Mouse (Mus musculus): Measurements from ENCODE around the gene Vasn. TPM values are rescaled to one million over a fixed set of nuclear protein-coding genes. Genes with fewer than 3 reads are reported as not detected.

Vasn gene
- polyA plus RNA-seq, 1 experiment: 1.8 TPM

GRCm38 (mm10) chr16:4641119-4641838 is 1.5 kb downstream of the Vasn start:
- Histone ChIP-seq H3K27ac (ENCODE audit: control insufficient read depth, insufficient read depth, low read depth, low read length, poor library complexity) (no peak overlapping the region), H3K4me1 (ENCODE audit: control insufficient read depth, insufficient read depth, low read length) (peaks cover 3% of the 10 kb centered on the region), H3K4me3 (replicated peaks; ENCODE audit: control insufficient read depth, low read depth, low read length) (no peak overlapping the region)
- no peak for TF ChIP-seq POLR2A (IDR thresholded peaks at IDR 0.05; ENCODE audit: borderline replicate concordance, control insufficient read depth, low read depth, low read length)
- TF ChIP-seq CTCF (IDR thresholded peaks at IDR 0.05; ENCODE audit: control insufficient read depth, insufficient read depth, low read length): no peak
- WGBS: 54% methylated on average over 3 of the region's 3 CpGs

DNA sequence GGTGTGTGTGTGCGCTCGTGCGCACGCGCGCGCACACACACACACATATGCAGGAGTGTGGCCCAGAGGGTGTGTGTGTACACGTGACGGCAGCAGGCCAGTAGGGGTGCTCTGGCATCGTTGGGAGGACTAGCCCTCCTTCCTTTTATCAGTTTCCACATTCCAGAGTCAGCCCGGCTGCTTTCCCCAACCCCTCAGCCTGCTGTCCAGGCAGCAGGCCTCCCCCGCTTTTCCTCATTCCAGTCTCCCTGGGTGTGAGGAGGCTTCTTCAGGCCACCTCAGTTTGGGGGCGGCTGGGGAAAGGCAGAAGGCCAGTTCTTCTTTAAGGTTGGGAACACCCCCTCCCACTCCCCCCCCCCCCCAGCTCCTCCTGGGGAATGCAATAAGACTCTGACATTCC is 2.4 kb downstream of the Vasn start:
- peaks cover 3% of the 10 kb centered on the region for H3K4me1 ChIP-seq (ENCODE audit: control insufficient read depth, insufficient read depth, low read length)
- 79% methylated on average over 13 of the region's 13 CpGs for WGBS
- TF ChIP-seq POLR2A (IDR thresholded peaks at IDR 0.05; ENCODE audit: borderline replicate concordance, control insufficient read depth, low read depth, low read length) (no peak), CTCF (IDR thresholded peaks at IDR 0.05; ENCODE audit: control insufficient read depth, insufficient read depth, low read length) (no peak)
- no peak overlapping the region for H3K27ac ChIP-seq (ENCODE audit: control insufficient read depth, insufficient read depth, low read depth, low read length, poor library complexity)
- H3K4me3 ChIP-seq (replicated peaks; ENCODE audit: control insufficient read depth, low read depth, low read length): no peak overlapping the region

DNA sequence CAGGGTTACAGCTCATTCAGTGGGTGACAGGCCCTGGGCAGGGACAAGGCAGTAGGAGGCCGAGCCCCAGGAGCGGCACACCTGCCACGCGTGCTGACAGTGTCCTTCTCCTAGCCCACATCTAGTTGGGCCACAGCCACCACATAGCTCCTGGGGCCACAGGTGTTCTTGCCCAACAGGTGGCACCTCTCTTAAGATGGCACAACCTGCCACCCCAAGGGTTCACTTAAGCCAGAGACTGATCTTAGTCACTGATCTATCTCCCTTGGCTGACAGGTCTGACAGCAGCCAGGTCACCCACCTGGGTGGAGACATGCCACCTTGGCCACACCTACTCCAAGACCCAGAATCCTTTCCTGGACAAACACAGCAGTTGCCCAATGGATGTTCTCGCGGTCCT is 3.2 kb downstream of the Vasn start:
- H3K4me3 ChIP-seq (replicated peaks; ENCODE audit: control insufficient read depth, low read depth, low read length): no peak overlapping the region
- TF ChIP-seq CTCF (IDR thresholded peaks at IDR 0.05; ENCODE audit: control insufficient read depth, insufficient read depth, low read length) (no peak), POLR2A (IDR thresholded peaks at IDR 0.05; ENCODE audit: borderline replicate concordance, control insufficient read depth, low read depth, low read length) (no peak)
- H3K27ac ChIP-seq (ENCODE audit: control insufficient read depth, insufficient read depth, low read depth, low read length, poor library complexity): no peak overlapping the region
- peaks cover 3% of the 10 kb centered on the region for H3K4me1 ChIP-seq (ENCODE audit: control insufficient read depth, insufficient read depth, low read length)
- WGBS: 90% methylated on average over 6 of the region's 6 CpGs

DNA sequence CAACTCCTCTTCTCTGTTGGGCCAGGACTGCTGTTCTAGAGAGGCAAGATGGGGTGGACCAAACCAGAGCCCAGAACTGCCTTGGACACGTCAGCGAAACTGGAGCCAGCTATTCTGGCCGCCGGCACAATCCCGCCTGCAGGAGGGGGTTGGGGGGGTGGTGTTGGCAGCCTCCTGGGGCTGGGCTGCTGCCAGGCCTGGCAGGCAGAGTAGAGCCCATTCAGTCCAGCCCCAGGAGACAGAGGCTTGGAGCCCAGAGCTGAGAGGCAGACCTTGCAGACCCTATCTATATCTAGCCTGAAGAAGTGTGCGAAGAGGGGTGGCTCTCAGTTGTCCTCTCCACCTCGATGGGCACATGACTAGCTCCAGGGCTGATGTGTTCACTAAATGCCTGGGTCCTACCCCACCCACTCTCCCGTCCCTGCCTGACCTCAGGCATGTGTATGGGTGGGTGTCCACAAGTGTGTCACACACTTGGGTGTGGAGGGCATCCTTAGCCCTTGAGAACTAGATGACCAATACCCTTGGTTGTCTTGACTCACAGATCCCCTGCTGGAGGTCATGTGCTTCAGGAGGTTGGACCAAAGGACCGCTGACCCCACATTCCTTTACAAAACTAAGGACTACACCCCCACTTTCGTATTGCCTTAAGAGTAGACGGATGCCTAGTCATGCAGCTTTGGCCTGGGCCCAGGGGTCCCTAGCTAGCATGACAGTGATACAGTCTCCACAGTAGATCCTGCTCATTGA is 4.1 kb downstream of the Vasn start:
- Histone ChIP-seq H3K4me1 (ENCODE audit: control insufficient read depth, insufficient read depth, low read length) (peaks cover 3% of the 10 kb centered on the region), H3K4me3 (replicated peaks; ENCODE audit: control insufficient read depth, low read depth, low read length) (no peak overlapping the region), H3K27ac (ENCODE audit: control insufficient read depth, insufficient read depth, low read depth, low read length, poor library complexity) (no peak overlapping the region)
- 77% methylated on average over 11 of the region's 11 CpGs for WGBS
- TF ChIP-seq CTCF (IDR thresholded peaks at IDR 0.05; ENCODE audit: control insufficient read depth, insufficient read depth, low read length) (no peak), POLR2A (IDR thresholded peaks at IDR 0.05; ENCODE audit: borderline replicate concordance, control insufficient read depth, low read depth, low read length) (no peak)

DNA sequence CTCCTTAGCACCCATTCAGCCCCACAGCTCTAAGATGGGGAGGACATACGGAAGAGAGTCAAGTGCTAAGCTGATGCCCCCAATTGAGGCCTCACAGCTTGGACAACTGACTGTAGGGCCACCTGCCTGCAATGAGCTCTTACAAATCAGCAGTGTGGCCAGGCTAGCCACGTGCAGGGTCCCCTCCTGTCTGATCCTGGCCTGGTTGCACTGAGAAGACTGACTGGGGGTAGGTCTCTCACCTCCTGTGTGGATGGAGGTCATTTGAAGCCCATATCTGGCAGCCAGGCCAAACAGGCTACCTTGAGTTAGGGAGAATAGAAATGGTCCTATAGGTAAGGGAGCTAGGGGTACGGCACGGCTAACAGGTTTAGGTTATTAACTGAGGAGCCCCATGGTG is 6.1 kb downstream of the Vasn start:
- WGBS: 78% methylated on average over 4 of the region's 4 CpGs
- Histone ChIP-seq H3K4me1 (ENCODE audit: control insufficient read depth, insufficient read depth, low read length) (peaks cover 1% of the 10 kb centered on the region), H3K27ac (ENCODE audit: control insufficient read depth, insufficient read depth, low read depth, low read length, poor library complexity) (no peak overlapping the region), H3K4me3 (replicated peaks; ENCODE audit: control insufficient read depth, low read depth, low read length) (no peak overlapping the region)
- TF ChIP-seq CTCF (IDR thresholded peaks at IDR 0.05; ENCODE audit: control insufficient read depth, insufficient read depth, low read length) (no peak), POLR2A (IDR thresholded peaks at IDR 0.05; ENCODE audit: borderline replicate concordance, control insufficient read depth, low read depth, low read length) (no peak)

DNA sequence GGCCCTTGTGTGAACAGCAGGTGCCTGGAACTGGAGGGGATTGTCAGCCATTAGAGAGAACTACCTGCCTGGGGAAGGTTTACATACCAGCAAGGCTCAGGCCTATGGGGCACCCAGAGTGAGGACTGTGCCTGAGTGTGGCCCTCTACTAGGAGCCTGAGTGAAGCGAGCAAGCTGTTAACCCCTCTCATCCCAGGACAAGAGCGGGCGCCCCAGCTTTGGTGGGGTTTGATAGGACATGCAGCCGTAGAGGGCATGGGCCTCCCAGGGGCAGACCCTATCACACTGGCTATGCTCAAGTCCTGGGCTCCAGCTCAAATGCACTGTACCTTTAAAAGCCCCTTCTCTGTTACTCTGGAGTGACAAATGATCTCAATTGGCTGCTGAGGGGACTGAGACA is 7.1 kb downstream of the Vasn start:
- no peaks in the 10 kb centered on the region for H3K4me1 ChIP-seq (ENCODE audit: control insufficient read depth, insufficient read depth, low read length)
- H3K27ac ChIP-seq (ENCODE audit: control insufficient read depth, insufficient read depth, low read depth, low read length, poor library complexity): no peak overlapping the region
- WGBS: 91% methylated on average over 4 of the region's 4 CpGs
- H3K4me3 ChIP-seq (replicated peaks; ENCODE audit: control insufficient read depth, low read depth, low read length): no peak overlapping the region
- TF ChIP-seq POLR2A (IDR thresholded peaks at IDR 0.05; ENCODE audit: borderline replicate concordance, control insufficient read depth, low read depth, low read length) (no peak), CTCF (IDR thresholded peaks at IDR 0.05; ENCODE audit: control insufficient read depth, insufficient read depth, low read length) (no peak)

- Histone ChIP-seq H3K4me3 (replicated peaks; ENCODE audit: control insufficient read depth, low read depth, low read length) (no peak overlapping the region), H3K4me1 (ENCODE audit: control insufficient read depth, insufficient read depth, low read length) (no peaks in the 10 kb centered on the region), H3K27ac (ENCODE audit: control insufficient read depth, insufficient read depth, low read depth, low read length, poor library complexity) (no peak overlapping the region)
- TF ChIP-seq CTCF (IDR thresholded peaks at IDR 0.05; ENCODE audit: control insufficient read depth, insufficient read depth, low read length) (no peak), POLR2A (IDR thresholded peaks at IDR 0.05; ENCODE audit: borderline replicate concordance, control insufficient read depth, low read depth, low read length) (no peak)
- WGBS: 87% methylated on average over 13 of the region's 13 CpGs
Observed at GRCm38 (mm10) chr16:4647651-4648141, 8.0 kb downstream of the Vasn start.

GRCm38 (mm10) chr16:4648416-4649023 is 8.8 kb downstream of the Vasn start:
- no peak overlapping the region for H3K27ac ChIP-seq (ENCODE audit: control insufficient read depth, insufficient read depth, low read depth, low read length, poor library complexity)
- no peak overlapping the region for H3K4me3 ChIP-seq (replicated peaks; ENCODE audit: control insufficient read depth, low read depth, low read length)
- no peak for TF ChIP-seq CTCF (IDR thresholded peaks at IDR 0.05; ENCODE audit: control insufficient read depth, insufficient read depth, low read length)
- TF ChIP-seq POLR2A (IDR thresholded peaks at IDR 0.05; ENCODE audit: borderline replicate concordance, control insufficient read depth, low read depth, low read length): no peak
- H3K4me1 ChIP-seq (ENCODE audit: control insufficient read depth, insufficient read depth, low read length): no peaks in the 10 kb centered on the region
- 91% methylated on average over 28 of the region's 28 CpGs for WGBS

Data from bone marrow, adult 2 months (tissue).